Mouse (Mus musculus) testis, adult 2 months (tissue): ENCODE results near the gene Mus81. TPM values are rescaled to one million over a fixed set of nuclear protein-coding genes. Genes with fewer than 3 reads are reported as not detected.

ENCODE experiments used
- H3K27ac ChIP-seq: fragments of 200-500 bp; 2 replicates; pipeline ENCODE4 v1.5.1; 2012; ENCODE audit warnings: low read depth, low read length; ENCODE audit not compliant: control insufficient read depth, insufficient read depth
- H3K27me3 ChIP-seq: fragments of 200-500 bp; 2 replicates; pipeline ENCODE4 v1.6.1; 2012; ENCODE audit warnings: mild to moderate bottlenecking, low read length, moderate library complexity; ENCODE audit not compliant: control insufficient read depth, insufficient read depth
- H3K36me3 ChIP-seq: fragments of 200-500 bp; 2 replicates; pipeline ENCODE4 v1.6.1; 2012; ENCODE audit warnings: mild to moderate bottlenecking, low read length; ENCODE audit not compliant: control insufficient read depth, insufficient read depth
- H3K4me1 ChIP-seq: fragments of 200-500 bp; 2 replicates; pipeline ENCODE4 v1.6.1; 2012; ENCODE audit warnings: low read length; ENCODE audit not compliant: control insufficient read depth, insufficient read depth
- H3K4me3 ChIP-seq: fragments of 200-500 bp; 2 replicates; pipeline ENCODE4 v1.5.1; 2012; ENCODE audit warnings: low read depth, mild to moderate bottlenecking, low read length, moderate library complexity, mixed read lengths; ENCODE audit not compliant: control insufficient read depth
- CTCF ChIP-seq: fragments of 200-500 bp; IDR thresholded peaks from 2 replicates; pipeline ENCODE4 v1.5.1; 2012; ENCODE audit warnings: low read depth, mild to moderate bottlenecking, inconsistent platforms, low read length, moderate library complexity; ENCODE audit not compliant: control insufficient read depth, insufficient read depth, insufficient replicate concordance
- POLR2A ChIP-seq: fragments of 200-500 bp; IDR thresholded peaks from 2 replicates; pipeline ENCODE4 v1.6.1; 2012; ENCODE audit warnings: low read depth, mild to moderate bottlenecking, inconsistent platforms, low read length, moderate library complexity; ENCODE audit not compliant: control insufficient read depth
- polyA plus RNA-seq: library from polyadenylated mRNA; depleted of rRNA; stranded (reverse); fragments of >200 nt; gene quantifications from 2 replicates; pipeline ENCODE4 v1.2.3, GENCODE M21; 2012

Gene Mus81
- polyA plus RNA-seq, 1 experiment: 55.3 TPM

DNA sequence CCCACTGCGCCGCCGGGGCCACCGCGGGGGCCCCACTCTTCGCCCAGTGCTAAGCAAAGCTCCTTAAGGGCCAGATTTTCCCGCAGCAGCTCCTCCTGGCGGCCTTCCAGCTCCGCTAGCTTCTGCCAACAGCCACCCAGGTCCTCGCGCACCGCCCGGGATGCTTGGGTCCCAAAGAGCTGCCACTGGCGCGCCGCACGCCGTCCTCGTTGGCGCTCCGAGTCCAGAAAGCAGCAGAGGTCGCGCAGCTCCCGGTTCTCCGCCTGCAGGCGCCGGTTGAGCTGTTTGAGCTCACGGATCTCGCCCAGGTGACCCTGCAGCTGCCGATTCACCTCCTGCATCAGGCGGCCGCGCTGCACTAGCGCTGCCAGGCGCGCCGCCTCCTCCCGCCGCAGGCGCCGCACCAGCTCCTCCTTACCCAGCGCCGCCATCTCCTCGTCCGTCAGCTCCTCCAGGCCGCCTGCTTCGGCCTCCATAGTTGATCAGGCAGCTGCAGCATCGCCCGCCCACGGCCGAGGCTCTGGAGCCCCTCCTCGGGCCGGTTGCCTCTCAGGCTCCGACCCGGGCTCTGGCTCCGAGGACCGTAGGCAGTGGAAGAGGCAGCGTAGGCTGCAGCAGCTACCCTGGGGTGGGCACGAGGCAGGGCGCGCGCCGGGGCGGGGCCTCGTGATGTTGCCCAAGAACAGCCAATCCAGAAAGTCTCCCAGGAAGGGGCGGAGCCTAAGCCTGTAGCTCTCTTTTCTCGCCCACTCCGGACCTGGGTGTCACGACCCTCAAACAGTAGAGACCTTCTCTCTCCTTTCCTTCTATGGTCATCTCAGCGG, 31.1 kb downstream of the Mus81 start:
- Histone ChIP-seq H3K36me3 (no peaks in the 10 kb centered on the region), H3K4me3 (peak overlapping the region; percentile 86), H3K4me1 (peaks cover 22% of the 10 kb centered on the region), H3K27me3 (no peaks in the 10 kb centered on the region), H3K27ac (peak overlapping the region; percentile 74)
- TF ChIP-seq POLR2A (peak; percentile 54), CTCF (no peak)

DNA sequence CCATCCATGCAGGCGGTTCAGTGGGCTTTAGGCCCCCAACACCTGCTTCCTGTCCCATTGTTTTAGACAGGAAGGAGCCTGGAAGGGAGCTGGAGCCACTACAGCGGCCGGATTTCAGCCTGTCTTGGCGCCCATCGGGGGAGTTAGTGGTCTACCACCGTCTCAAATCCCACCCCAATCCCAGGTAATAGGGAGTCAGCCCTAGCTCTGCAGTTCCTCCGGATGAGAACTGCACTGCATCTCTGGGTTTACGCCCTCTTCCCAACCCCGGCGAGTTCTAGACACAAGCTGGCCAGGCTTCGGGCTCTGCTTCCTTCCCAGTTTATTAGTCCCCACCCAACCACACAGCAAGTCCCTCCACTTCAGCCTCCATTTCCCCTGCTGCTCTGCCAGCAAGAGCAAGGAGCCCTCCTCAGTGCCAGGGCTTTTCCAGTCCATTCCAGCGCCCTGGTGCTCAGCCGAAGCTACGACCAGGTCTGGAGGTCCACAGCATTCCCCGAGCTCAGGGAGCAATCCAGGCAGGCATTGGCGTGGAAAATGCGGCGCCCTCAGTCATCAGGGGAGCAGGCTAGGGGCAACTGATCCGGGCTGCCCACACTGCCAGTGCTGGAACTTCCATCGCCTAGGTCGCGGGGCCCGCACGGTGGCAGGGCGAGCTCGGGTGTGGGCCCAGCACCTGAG, 31.8 kb downstream of the Mus81 start:
- peak overlapping the region; percentile 86 for H3K4me3 ChIP-seq

DNA sequence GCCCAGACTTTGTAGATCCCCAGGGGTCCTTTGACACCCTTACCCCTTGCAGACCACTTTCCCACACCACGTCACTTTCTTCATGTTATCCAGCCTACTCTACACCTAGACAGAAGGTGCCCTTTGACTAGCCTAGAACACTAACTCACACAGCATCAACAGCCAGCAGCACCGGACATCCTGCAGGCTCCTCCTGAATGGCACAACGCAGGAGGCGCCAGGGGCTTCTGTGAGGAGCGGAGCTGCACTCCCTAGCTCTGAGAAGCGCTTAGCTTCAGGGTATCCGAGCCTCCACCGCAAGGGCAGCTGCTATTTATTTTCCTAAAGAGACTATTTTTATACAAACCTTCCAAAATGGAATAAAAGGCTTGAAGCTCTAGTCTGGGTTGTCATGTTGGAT, 32.6 kb downstream of the Mus81 start:
- no peak for TF ChIP-seq POLR2A
- no peak for TF ChIP-seq CTCF
- no peak overlapping the region for H3K4me3 ChIP-seq
- no peaks in the 10 kb centered on the region for H3K27me3 ChIP-seq
- H3K4me1 ChIP-seq: peaks cover 20% of the 10 kb centered on the region
- H3K27ac ChIP-seq: no peak overlapping the region
- H3K36me3 ChIP-seq: no peaks in the 10 kb centered on the region

More for the DNA sequence above, 31.8 kb downstream of the Mus81 start:
- no peak overlapping the region for H3K27ac ChIP-seq
- H3K4me1 ChIP-seq: peaks cover 22% of the 10 kb centered on the region
- H3K36me3 ChIP-seq: no peaks in the 10 kb centered on the region
- no peaks in the 10 kb centered on the region for H3K27me3 ChIP-seq
- TF ChIP-seq CTCF: no peak
- TF ChIP-seq POLR2A: no peak

DNA sequence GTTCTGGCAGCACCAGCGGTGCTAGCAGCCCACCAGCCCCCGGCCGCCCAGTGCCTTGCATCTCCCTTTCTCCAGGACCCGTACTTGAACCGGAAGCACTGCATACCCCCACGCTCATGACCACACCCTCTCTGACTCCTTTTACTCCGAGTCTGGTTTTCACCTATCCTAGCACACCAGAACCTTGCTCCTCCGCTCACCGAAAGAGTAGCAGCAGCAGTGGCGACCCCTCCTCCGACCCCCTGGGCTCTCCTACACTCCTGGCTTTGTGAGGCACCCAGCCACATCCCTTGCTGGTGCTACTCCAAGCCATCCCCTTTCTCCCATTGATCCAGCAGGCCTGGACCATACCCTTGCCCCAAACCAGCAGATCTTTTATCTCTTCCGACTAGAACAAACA, 33.2 kb downstream of the Mus81 start:
- Histone ChIP-seq H3K36me3 (no peaks in the 10 kb centered on the region), H3K4me3 (no peak overlapping the region), H3K27me3 (no peaks in the 10 kb centered on the region), H3K4me1 (peaks cover 20% of the 10 kb centered on the region), H3K27ac (no peak overlapping the region)
- TF ChIP-seq CTCF (no peak), POLR2A (no peak)

DNA sequence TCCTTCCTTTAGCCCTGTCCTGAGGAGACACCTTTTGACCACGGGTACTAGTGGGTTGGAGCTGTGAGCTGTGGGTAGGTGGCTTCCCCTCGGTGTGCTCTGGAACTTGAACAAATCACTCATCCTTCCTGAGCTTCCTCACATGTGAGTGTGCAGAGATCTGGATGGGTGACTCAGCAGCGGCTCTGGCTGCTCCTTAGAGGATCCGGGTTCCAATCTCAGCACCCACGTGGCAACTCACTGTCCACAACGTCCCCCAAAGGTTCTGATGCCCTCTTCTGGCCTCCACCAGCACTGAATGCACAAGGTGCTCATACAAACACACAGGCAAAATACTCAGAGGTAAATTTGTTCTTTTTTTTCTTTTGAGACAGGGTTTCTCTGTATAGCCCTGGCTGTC, 36.4 kb downstream of the Mus81 start:
- no peak for TF ChIP-seq CTCF
- H3K27ac ChIP-seq: no peak overlapping the region
- no peaks in the 10 kb centered on the region for H3K36me3 ChIP-seq
- no peaks in the 10 kb centered on the region for H3K27me3 ChIP-seq
- peaks cover 27% of the 10 kb centered on the region for H3K4me1 ChIP-seq
- no peak overlapping the region for H3K4me3 ChIP-seq

DNA sequence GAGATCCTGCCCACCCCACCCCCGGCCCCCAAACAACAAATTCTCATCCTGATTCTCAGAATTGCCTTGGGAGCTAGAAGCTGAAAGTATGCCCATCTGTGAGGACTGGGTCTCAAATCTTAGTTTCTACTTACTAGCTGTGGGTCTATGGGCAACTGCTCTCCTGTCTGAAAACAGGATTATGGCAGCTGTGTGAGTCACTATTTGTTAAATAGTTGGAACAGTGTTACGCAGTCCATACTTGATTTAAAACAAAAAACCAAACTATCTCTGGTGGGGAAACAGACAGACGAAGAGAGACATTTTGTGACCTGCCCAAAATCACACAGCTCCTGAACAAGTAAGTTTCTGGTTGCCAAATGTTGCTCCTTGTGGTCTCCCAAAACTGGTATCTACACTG, 38.5 kb downstream of the Mus81 start:
- peaks cover 20% of the 10 kb centered on the region for H3K4me1 ChIP-seq
- no peak for TF ChIP-seq CTCF
- no peak for TF ChIP-seq POLR2A
- no peaks in the 10 kb centered on the region for H3K27me3 ChIP-seq
- H3K36me3 ChIP-seq: no peaks in the 10 kb centered on the region
- H3K27ac ChIP-seq: no peak overlapping the region
- H3K4me3 ChIP-seq: no peak overlapping the region

DNA sequence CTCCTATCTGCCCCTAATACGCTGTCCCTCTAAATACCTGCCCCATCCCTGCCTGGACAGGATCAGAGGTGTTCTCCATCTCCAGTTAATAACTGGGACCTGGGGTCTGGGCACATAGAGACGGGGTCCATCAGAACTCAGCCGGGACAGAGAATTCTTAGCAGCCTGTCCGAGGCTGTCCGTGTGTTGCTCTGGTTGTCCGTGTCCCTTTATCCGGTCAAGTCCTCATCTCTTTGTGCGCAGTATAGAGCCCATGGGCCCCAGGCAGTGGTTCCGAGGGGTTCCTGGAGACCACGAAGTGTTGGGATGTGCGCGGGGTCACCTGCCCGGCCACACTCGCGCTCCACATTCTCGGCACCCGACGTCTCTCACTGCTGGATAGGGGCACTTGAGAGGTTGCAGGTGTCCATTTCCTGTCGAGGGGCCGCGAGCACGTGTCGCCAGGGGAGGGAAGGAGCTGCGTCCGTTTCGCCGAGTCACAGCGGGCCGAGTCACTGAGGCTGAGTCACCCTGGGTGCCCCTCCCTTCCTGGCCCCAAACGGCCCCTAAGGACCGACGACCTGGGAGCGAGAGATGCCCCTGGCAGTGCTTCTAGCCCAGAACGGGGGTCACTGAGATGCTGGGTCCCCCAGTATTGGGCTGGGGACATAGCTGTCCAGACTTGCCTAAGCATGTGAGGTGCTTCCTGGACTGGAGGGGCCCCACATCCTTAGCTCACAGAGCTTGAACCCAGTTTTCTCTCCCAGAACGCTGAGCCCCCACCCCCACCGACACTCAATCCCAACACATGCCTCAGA, 39.6 kb downstream of the Mus81 start:
- peak overlapping the region; percentile 83 for H3K4me3 ChIP-seq
- H3K27me3 ChIP-seq: no peaks in the 10 kb centered on the region
- TF ChIP-seq CTCF: no peak
- TF ChIP-seq POLR2A: no peak
- no peak overlapping the region for H3K27ac ChIP-seq
- H3K4me1 ChIP-seq: peaks cover 20% of the 10 kb centered on the region
- no peaks in the 10 kb centered on the region for H3K36me3 ChIP-seq
